Mouse (Mus musculus): ENCODE measurements around the gene Zkscan7.

GRCm38 (mm10) chr9:122875145-122875544, 10.3 kb upstream of the Zkscan7 start:
- no peak for TF ChIP-seq CTCF (conservative IDR thresholded peaks at IDR 0.05; ENCODE audit: insufficient read depth, insufficient read length, low read depth, low read length)
- TF ChIP-seq POLR2A (IDR thresholded peaks at IDR 0.05; ENCODE audit: low read depth, low read length): no peak

Measured in kidney, adult 2 months (tissue).